Mouse (Mus musculus) heart, postnatal 10 days (tissue): ENCODE results near the gene Eif1b. TPM values are rescaled to one million over a fixed set of nuclear protein-coding genes. Genes with fewer than 3 reads are reported as not detected.

Experiments
- DNase-seq, 2 experiments: peaks; one replicate each; pipeline ENCODE4 v3.0.0; 2021
- intact Hi-C: fragments of 180-260 bp; cut with DNase I; formaldehyde crosslinking; loops from one replicate; pipeline ENCODE4 v1.15.1; 2025
- total RNA-seq, 2 experiments: library from RNA; stranded (reverse); gene quantifications; 2 replicates each; pipeline ENCODE4 v1.2.3; 2021

Eif1b gene
- 10 to 100 TPM; 61.5 to 62.0 TPM for total RNA-seq

DNA sequence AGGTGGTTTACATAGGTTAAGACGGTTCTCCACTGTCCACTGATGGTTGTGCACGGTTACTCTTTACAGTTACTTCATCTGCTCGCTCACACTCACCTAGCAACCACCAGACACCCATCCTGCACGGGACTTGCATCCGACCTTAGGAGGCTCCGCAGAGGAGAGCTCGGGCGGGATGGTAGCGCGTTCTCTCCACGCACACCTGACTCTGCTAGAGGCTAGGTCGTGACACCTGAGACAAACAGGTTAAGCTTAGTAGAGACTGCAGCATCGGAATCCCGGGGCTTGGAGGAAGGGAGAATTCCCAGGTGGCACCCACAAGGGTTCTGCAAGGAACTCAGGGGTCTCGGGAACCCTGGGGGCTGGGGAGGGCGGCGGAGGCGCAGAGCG lies at the start of gene Eif1b:
TSS of gene Eif1b (plus strand) at position 223 of the 390 bp plus-strand sequence.
- DNase-seq: no peak
- intact Hi-C loops: loop anchor here (10.0 kb wide), 1 partner anchor 357 kb away; no protein-coding TSS in a partner anchor

DNA sequence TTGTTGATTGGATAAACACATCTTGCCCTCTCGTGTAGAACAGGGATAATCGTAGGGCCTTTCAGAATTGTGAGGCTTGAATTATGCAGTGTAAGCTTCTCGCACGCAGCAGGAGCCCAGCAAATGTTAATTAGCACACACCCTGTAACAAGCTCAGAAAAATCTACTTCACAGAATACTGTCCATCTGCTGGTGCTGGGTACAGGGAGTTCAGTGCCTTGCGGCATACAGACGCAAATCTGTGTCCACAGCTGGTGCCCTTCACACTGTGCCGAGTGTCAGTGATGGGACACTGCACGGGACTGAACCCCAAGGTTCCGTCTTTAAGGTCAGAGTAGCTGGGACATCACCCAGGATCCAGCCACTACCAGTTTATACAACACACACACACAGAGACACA lies 47.4 kb upstream of the Eif1b start:
- DNase-seq: no peak
- intact Hi-C loops: no loop called here

DNA sequence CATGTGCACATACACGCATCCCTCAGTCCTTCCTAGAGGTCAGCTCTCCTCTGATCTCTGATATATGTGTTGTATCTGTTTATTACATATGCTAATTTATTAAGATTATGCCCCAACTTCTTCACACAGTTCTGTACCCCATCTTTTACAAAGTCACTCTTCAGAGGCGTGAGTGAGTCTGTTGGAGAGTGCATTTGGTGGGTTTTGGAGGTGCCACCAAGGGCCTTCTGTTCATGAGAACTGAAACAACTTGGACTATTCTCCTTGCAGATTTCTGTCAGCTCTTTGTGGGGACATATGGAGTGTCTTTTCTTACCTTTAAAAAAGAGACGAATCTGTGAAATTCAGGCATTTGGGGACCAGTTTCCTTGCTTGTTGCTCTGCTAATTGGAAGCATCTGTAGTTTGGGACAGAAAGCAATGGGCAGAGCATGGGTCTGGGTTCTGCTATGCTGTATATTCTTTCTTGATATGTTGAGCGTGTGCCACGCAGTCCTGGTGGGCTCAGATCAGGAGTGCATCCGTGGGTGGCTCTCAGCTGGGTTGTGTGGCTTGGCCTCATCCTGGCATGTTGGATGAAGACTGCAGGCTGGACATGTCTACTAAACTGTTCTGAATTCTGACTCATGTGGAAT lies 42.2 kb upstream of the Eif1b start:
- intact Hi-C loops: no loop called here
- no peak for DNase-seq

DNA sequence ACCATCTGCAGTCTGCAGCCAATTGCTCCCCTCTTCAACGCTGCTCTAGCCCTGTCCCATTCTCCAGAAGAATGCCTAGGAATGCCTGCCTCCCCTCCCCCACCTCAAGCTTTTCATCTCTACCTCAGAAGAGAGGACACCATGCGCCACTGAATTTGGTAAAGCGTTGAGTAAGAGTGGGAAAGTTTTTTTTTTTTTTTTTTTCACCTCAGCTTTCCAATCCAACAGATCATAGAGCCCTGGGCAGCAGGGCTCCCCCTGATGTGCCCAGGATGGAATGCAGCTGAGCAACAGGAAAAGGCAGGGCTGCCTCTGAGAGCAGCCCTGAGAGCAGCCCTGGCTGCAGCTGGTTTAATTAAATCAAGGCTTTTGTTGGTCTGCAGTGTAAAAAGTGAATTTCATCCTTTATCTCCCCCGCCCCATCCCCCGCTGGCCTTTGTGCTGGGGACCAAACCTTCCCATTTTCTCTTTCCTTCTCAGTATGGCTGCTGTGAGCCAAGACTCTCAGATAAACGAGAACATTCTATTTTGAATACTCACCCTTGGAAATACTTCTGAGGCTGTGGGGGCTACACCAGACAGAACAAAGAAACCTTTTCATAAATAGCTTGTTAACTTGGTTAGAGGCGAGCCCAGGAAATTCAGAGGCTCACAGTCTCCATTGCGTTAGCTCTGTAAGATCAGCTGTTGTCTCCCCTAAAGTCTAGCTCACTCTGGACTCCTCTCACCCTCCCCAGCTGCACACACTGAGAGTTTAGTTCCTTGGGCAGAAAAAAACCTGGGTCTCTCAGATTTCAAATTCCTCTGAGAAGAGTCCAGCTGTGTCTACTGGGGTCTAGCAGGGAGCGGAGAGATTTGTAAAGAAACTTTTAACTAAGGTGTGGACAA lies 36.0 kb upstream of the Eif1b start:
- peak; percentile 60 to 61 for DNase-seq
- intact Hi-C loops: no loop called here

DNA sequence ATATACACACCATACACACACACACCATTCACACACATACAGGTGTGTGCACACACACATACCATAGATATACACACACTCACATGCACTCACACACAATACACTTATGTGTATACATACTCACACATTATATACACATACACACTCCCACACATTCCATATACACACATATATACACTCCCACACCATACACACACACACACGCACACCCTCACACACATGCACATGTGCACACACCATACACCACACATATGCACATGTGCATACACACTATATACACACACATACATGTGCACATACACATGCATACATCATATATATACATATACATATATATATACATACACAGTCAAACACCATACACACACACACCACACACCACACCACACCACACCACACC lies 21.6 kb upstream of the Eif1b start:
- no peak for DNase-seq
- intact Hi-C loops: no loop called here

DNA sequence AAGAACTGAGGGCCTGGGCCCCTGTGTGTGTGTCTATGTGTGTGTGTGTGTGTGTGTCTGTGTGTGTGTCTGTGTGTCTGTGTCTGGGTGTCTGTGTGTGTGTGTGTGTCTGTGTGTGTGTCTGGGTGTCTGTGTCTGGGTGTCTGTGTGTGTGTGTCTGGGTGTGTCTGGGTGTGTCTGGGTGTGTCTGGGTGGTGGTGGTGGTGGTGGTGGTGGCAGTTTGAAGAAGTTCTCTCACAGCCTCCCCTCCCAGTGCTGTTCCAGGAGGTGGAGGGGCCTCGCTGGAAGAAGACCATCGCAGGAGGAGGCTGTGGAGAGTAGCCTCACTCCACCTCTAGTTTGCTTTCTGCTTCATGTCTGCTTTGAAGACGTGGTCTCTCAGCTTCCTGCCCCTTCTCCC lies 10.4 kb upstream of the Eif1b start:
- intact Hi-C loops: no loop called here
- DNase-seq: no peak

DNA sequence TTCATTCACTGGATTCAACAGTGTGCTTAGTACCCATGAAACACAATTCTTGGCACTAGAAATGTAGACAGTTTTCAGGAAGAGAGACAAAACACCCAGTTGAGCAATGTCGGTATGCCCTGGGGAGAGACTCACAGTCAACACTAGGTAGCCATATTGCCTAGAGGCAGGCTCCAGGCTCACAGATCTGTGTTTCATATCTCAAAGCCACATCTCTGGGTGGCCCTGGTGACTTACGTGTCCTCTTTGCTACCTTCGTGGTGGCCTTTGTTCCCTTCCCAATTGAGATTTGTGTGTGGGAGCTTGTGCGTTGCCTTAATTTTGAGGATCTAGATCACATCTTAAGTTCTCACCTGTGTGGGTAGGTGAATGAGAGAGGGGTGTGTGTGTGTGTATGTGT lies 9.7 kb upstream of the Eif1b start:
- intact Hi-C loops: no loop called here
- DNase-seq: no peak

DNA sequence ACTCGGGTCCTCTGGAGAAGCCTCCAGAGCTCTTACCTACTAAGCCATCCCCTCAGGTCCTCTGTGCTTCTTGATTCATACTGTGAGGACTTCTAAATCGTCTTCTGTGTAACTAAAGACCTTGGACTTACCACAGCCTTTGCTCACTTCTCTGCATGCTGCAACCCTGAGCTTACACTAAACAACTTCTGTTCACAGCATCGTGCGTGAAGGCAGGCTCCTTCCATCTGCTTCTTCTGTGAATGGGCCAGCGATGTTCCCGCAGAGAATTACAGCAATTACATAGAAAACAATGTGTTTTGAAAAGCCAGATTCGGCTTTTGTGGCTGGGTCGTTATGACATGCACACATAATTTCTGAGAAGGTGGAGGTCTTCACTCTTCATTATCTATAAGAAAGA lies 8.9 kb upstream of the Eif1b start:
- no peak for DNase-seq
- intact Hi-C loops: no loop called here

DNA sequence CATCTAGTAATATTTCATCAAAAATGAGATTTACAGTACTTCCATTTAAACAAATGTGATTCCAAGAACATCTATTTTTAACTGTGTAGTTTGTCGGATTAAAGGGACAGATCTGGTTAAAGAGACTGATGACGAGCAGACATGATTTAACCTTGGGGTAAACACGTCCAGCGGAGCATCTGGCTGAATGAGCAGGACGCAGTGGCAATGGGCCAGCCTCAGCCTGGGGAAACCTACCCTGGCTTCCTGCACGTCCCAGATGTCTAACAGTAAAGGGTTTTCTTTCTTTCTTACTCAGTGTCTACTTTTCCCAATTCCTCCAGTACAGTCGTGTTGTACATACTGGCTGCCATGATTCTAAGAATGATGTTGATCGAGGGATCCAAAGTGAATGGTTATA lies 5.0 kb upstream of the Eif1b start:
- peak in 1 of 2 experiments; percentile 29 for DNase-seq
- intact Hi-C loops: no loop called here

DNA sequence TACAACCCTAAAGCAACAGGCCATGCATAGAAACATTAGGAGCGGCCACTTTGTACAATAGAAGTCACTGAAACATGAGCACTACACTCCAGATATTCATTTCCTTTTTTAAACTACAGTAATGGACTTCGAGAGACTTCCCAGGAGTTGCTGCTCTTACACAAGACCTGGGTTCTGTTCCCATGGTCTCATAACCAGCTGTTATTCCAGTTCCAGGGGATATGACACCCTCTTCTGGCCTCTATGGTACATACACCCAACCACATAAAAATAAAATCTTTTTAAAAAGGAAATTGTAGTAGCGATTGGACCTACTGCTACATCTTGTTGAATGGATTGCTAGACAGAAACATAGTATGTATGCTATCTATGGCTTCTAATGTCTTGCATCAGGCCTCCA lies 523 bp upstream of the Eif1b start:
- intact Hi-C loops: loop anchor here (10.0 kb wide), 1 partner anchor 357 kb away; no protein-coding TSS in a partner anchor
- no peak for DNase-seq

DNA sequence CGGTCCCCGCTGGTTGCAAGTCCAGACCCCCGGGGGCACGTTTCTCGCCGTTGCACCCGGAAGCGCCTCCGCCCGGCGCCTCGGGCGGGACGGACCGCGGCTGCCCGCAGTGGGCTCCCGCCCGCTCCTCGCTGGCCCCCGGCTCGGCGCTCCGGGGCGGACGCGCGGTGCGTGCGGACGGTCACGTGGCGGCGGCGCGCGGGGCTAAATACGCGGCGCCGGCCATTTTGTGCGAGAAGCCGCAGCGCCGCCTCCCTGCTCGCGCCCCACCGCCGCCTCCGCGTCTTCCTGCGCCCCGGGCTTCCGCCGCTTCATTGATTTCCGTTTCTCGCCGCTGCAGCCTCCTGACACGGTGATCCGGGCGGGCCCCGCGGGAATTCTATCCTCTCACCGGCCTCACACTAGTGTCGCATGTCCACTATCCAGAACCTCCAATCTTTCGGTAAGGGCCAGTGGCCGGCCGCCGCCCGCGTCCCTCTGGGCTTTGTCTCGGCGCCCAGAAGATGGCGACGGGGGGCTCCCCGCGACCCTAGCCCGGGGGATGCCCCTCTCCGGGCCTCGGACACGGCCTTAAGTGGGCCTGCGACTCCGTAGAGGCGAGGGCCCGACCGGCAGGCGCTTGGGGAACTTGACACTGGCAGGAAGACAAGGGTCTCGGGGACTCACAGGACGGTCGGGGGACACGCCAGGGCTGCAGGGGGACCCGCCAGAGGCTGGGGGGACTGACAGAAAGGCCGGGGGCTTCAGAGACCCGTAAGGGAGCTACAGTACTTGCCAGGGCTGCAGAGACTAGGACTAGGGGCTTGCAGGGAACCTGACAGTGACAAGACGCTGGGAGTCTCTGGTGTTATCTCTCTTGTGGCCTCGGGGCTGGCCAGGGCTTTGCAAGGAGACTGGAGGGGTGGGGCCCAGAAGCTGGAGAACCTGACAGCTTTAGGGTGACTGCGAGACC lies 644 bp downstream of the Eif1b start:
- DNase-seq: peak; percentile 85 to 87
- intact Hi-C loops: loop anchor here (10.0 kb wide), 1 partner anchor 358 kb away; no protein-coding TSS in a partner anchor

DNA sequence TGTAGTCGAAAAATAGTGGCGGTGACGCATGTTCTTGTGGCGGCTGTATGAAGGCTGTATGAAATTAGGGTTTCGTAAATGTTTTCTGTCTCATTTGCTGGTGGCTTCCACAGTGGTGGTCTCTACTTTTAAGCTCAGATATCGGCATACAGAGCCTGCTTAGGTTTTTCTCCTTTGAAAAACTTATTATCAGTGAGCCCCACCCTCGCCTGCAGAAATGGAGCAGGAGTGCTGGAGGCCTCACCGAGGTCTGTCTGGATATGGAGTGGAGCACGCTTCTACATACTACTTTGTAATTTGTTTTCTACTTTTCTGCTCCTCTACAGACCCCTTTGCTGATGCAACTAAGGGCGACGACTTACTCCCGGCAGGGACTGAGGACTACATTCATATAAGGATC lies 1.7 kb downstream of the Eif1b start:
- DNase-seq: no peak
- intact Hi-C loops: loop anchor here (10.0 kb wide), 1 partner anchor 359 kb away; no protein-coding TSS in a partner anchor

DNA sequence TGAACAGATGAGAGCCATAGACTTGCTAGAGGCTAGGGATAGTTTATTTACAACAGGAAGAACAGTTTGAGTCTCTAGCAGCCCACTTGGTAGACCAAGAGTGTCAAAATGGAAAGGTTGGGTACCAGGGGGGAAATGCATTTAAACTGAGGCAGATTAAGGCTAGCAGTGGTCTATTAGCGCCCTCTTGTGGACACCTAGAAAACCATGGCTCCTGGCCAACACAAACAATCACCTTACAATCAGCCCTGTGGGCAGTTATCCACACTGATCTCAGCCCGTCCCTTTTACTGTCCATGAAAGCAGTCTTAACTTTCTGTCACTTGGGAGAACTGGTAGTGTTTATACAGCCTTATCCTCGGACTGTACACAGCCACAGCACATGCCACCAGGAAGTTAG lies 4.7 kb downstream of the Eif1b start:
- intact Hi-C loops: loop anchor here (1.0 to 10.0 kb wide), 2 partner anchors 62 to 362 kb away; no protein-coding TSS in a partner anchor
- DNase-seq: peak; percentile 75 to 85

DNA sequence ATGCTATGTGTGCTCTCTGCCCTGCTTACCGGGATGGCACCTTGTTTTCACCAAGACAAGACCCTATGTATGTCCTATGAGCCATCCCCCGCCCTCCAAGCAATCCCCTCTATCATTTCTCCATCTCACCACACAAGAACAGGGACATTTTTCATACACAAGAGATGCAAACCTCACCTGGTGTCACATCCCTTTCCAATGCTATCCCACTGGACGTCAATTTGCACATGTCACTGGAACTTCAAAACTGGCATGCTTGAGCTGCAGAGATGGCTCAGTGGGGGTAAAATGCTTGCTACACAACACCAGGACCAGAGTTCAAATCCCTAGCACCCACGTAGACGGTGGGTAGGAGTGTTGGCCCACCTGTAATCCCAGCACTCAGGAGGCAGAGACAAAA lies 6.0 kb downstream of the Eif1b start:
- no peak for DNase-seq
- intact Hi-C loops: loop anchor here (10.0 kb wide), 1 partner anchor 363 kb away; no protein-coding TSS in a partner anchor

DNA sequence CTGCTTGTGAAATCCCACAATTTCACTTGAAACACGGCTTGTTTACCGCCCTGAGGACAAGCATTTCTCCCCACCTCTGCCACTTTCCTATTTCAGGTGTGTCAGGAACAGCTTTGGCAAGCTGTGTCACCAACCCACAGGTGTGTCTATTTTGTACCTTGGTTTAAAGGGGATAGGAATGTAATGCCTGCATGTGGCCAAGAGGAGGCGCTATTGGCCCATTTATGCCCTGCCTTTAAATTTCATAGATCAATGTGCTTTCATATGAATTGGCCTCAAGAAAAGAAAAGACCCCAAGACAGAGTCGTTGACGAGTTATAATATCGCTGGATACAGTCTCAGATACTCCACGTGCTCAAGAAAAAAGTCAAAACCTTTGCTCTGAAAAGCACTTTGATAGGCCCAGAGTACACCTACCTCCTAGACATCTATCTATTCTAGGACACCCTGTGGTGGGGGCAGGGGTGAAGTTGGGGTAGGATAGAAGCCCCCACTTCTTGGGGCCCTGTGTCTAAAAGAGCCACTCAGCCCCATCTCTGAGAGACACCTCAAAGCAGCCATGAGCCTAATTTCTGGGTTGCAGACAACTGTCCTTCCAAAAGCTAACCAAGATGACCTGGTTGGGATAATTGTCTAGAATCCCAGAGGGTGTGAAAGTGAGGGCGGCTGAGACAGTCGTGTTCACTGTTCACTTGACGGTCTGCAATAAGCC lies 9.3 kb downstream of the Eif1b start:
- intact Hi-C loops: loop anchor here (10.0 kb wide), 1 partner anchor 873 kb away; no protein-coding TSS in a partner anchor
- DNase-seq: no peak

DNA sequence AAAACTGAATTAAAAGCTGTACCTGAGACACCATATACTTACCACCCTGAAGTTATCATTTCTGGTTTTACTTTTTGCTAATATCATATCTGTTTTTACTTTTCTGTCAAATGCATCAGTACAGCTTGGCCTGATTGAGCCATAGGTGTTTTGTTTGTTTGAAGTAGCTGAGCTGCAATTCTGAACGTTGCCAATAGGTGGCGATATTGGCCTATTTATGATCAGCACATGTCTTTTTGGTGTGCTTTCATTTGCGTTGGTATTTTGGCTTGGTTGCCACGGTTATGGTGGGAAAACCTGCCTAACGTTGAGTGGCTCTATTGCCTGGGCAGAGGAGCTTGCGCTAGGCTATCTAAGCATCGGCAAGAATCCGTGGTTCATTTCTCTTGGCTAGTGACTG lies 10.0 kb downstream of the Eif1b start:
- peak; percentile 68 to 86 for DNase-seq
- intact Hi-C loops: loop anchor here (1.0 to 10.0 kb wide), 3 partner anchors 68 to 873 kb away; no protein-coding TSS in a partner anchor

DNA sequence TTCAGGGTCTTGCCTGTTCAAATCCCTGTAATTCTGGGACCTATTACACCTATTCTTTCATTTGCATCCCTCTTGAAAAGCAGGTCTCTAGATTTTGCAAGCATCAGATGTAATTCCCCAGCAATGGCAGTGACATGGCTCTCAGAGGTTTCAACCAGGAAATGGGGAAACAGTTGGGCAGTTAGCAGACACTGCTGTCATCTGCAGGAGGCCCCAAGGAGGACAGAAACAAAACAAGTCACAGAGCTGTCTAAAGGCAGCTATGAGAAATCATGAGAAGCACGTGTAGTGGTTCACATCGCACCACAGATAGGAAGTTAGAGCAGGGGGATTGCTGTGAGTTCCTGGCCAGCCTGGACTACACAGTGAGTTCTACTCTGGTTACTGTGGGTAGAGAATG lies 12.4 kb downstream of the Eif1b start:
- intact Hi-C loops: loop anchor here (10.0 kb wide), 1 partner anchor 870 kb away; no protein-coding TSS in a partner anchor
- no peak for DNase-seq

DNA sequence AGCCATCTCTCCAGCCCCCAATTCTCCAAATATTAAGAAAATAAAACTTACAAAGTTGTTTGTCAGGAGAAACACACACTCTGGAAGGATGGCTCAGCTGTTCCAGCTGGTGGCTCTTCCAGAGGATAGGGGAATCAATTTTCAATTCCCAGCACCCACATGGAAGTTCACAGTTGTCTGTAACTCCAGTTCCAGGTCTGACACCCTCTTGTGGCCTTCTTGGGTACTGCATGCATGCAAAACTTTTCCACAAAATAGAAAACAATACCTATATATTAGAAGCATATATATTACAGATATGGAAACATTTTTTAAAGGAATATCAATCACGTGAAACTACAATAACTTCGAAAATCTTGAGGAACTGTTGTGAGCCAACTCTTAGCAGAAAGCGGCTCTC lies 19.7 kb downstream of the Eif1b start:
- peak in 1 of 2 experiments; percentile 43 for DNase-seq
- intact Hi-C loops: no loop called here

DNA sequence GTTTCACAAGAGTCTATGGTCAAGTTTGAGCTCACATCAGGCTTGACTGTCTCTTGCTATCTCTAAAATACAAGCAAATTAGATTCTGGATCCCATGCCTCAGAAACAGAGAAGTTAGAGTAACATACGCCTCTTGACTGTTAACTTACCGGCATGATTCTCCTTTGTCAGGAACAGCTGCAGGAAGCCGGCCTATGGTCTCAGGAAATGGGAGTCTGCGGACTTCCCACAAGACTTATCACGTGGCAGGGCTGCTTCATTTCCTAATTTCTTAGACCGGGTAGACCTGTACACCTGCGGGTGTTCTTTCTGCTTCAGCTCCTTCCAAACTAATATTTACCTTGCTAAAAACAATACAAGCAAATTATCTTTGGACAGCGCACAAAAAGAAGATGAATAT lies 24.7 kb downstream of the Eif1b start:
- DNase-seq: no peak
- intact Hi-C loops: no loop called here

DNA sequence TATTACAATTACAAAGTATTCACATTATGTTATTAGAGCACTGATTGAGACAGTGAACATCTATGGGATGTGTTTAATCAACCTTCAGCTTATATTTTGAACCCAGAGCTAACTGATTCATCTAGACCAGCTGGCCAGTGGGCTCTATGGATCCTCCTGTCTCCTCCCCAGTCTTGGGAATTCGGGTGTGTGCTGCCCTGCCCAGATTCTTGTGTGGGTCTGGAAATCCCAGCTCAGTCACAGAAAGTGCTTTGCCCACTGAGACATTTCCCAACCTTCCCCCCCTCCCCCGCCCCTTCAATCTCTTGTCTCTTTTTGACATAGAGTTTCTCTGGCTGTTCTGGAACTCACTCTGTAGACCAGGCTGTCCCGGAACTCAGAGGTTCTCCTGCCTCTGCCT lies 26.9 kb downstream of the Eif1b start:
- intact Hi-C loops: no loop called here
- no peak for DNase-seq
